Mouse (Mus musculus): Measurements from ENCODE around the gene Uchl4. TPM values are rescaled to one million over a fixed set of nuclear protein-coding genes. Genes with fewer than 3 reads are reported as not detected.

The Uchl4 gene
- 9.0 TPM for polyA plus RNA-seq (2017; shearing (Covaris generic))

GRCm38 (mm10) chr9:64234768-64235435 is at the start of gene Uchl4:
TSS of gene Uchl4 (plus strand) at chr9:64235201.

DNA sequence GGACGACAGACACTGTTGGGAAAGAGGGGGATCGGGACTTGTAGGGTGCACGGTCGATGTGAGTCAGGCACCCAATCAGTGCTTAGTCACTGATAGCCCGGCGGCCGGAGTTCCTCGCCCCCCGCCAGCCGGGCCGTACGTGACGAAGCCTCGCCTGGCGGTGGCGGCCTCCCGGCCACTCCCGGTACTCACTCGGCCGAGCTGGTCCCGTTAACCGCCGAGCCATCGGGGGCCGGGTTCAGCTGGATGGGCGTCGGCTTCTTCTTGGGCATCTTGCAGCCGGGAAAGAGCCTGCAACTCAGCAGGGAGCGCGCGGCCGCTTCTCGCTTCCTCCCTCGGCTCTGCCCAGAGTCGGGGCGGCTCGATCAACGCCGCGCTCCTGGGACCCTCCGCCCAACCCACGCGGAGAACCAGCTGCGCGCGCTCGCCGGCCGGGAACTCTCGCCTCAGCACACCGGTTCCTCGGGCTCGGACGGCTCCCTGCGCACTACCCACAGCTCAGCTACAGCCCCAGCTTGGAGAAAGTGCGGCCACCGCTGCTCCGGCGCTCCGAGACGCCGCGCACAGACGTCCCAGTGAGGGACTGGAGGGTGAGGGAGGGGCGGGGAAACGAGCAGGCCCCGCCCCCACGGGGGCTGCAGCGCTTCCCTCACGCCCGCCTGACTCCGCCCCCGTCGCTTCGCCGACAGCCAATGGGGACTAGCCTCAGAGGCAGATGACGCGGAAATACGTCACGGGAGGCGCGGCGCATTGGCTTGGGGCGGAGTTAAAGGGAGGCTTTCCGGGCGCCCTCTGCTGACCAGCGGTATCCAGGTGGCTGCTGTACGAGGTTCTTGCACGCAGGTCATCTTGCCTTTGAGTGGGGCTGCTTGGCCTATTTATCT is 18.3 kb downstream of the Uchl4 start, which contains the start of gene Map2k1:
Map2k1 (minus strand) TSS at position 611 of the 884 bp plus-strand sequence.

DNA sequence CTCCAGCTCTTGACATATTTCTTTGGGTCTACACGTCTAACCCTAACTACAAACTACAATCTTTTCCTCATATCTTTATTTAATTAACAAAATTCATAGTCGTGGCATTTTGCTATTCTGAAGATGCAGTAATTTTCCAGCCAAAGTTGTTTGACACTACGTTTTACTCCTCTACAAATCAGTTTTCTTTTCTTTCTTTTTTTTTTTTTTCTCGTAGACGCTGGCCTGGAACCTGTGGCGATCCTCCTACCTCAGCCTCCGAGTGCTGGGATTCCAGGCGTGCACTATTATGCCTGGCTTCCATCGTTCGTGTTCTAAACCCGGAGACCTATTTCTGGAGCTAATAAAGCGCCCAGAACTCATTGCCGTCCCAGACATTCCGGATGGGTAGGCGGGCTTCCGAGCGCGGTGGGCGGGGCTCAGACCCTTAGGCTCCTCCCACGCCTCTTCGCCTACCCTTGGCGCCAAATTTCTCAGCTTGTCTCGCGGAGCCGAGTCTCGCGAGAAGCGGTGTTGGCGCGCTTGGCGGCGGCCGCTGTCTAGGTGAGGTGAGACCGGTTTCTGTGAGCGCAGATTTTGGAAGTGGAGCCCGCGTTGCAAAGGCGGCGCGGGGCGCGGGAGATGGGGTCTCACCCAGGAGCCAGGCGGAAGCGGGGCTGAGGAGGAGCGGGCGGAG is 46.2 kb downstream of the Uchl4 start, which contains the start of gene Tipin:
Tipin (plus strand) TSS at position 477 of the 676 bp plus-strand sequence.

Other genes starting within 250 kb of the Uchl4 start
- not detected for gene Smad6, start 213.1 kb upstream of the Uchl4 start, polyA plus RNA-seq (2017; shearing (Covaris generic))
- gene Lctl, start 118.1 kb upstream of the Uchl4 start, polyA plus RNA-seq (2017; shearing (Covaris generic)) = not detected
- 4.4 TPM for gene Zwilch, start 62.1 kb upstream of the Uchl4 start, polyA plus RNA-seq (2017; shearing (Covaris generic))
- gene Rpl4, start 61.8 kb upstream of the Uchl4 start, polyA plus RNA-seq (2017; shearing (Covaris generic)) = 1,868 TPM
- gene Snapc5, start 55.9 kb upstream of the Uchl4 start, polyA plus RNA-seq (2017; shearing (Covaris generic)) = 66.9 TPM
- 36.9 TPM for gene Map2k1, start 18.4 kb downstream of the Uchl4 start, polyA plus RNA-seq (2017; shearing (Covaris generic))
- 56.6 TPM for gene Tipin, start 46.4 kb downstream of the Uchl4 start, polyA plus RNA-seq (2017; shearing (Covaris generic))
- 14.4 TPM for gene Dis3l, start 106.1 kb downstream of the Uchl4 start, polyA plus RNA-seq (2017; shearing (Covaris generic))
- 0.29 TPM for gene Megf11, start 150.4 kb downstream of the Uchl4 start, polyA plus RNA-seq (2017; shearing (Covaris generic))

Measured in CD4-positive, CD25-positive, alpha-beta regulatory T cell, adult 9 weeks (primary cell).